Mouse (Mus musculus): ENCODE data around the gene Mettl26. TPM values are rescaled to one million over a fixed set of nuclear protein-coding genes. Genes with fewer than 3 reads are reported as not detected.

Mettl26 gene
- polyA plus RNA-seq, 1 experiment from 2014 or later = 50.7 TPM

DNA sequence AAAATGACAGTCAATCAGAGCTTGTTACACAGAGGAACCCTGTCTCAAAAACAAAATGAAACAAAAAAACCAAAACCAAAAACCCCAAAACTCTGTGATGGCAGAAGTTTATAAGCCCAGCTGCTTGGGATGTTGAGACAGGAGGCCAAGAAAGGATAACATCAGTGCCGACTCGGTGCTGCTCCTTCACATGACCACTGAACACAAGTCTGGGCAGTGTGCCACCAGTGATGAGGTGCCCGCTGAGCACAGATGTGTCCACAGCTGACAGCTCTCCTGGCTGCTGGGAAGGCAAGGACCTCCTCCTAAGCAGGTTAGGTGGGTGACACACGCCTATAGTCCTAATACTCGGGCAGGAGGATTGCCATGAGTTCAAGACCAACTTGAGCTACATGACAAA is 47.2 kb downstream of the Mettl26 start:
- Histone ChIP-seq H3K4me3 (ENCODE audit: low read depth, low read length) (no peak overlapping the region), H3K9me3 (ENCODE audit: low read length) (no peaks in the 10 kb centered on the region), H3K36me3 (ENCODE audit: insufficient read depth, low read length) (peaks cover 8% of the 10 kb centered on the region; the same call in 1 of the 2 replicates), H3K27me3 (replicated peaks; ENCODE audit: insufficient read depth, low read length) (no peaks in the 10 kb centered on the region), H3K4me2 (replicated peaks; ENCODE audit: low read depth, low read length) (no peak overlapping the region), H3K4me1 (ENCODE audit: insufficient read depth, low read depth, low read length) (0 out of 2 replicates have a peak, but pooled peaks cover 6% of the 10 kb centered on the region), H3K27ac (ENCODE audit: low read length) (no peak overlapping the region), H3K9ac (replicated peaks; ENCODE audit: low read depth) (no peak overlapping the region)
- 59% methylated on average over 5 of the region's 5 CpGs for WGBS
- ATAC-seq (no peak), DNase-seq (ENCODE audit: low spot score) (no peak)
- TF ChIP-seq CTCF (IDR thresholded peaks at IDR 0.05) (no peak), EP300 (IDR thresholded peaks at IDR 0.05) (no peak)

DNA sequence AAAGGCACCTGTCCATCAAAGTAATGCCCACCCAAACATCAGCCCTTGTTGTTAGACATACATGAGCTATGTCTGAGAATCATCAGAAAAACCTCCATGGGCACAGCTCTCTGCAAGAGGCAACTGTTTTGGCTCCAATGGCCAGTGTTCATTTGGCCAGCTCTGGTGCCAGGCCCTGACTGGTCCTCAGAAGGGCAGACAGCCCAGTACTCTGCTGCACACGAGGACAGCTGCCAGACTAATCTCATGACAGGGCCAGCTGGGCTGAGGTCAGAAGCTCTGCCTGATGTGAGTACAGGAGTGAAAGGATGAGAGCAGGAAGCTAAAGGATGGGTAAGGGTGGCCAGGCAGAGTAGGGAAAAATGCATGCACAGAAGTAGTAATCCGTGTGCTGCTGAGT is 50.5 kb downstream of the Mettl26 start:
- Histone ChIP-seq H3K36me3 (ENCODE audit: insufficient read depth, low read length) (peaks cover 23% of the 10 kb centered on the region), H3K9me3 (ENCODE audit: low read length) (no peaks in the 10 kb centered on the region), H3K4me1 (ENCODE audit: insufficient read depth, low read depth, low read length) (no peaks in the 10 kb centered on the region), H3K9ac (replicated peaks; ENCODE audit: low read depth) (no peak overlapping the region), H3K4me2 (replicated peaks; ENCODE audit: low read depth, low read length) (no peak overlapping the region), H3K27ac (ENCODE audit: low read length) (no peak overlapping the region), H3K4me3 (ENCODE audit: low read depth, low read length) (no peak overlapping the region), H3K27me3 (replicated peaks; ENCODE audit: insufficient read depth, low read length) (no peaks in the 10 kb centered on the region)
- ATAC-seq (no peak), DNase-seq (ENCODE audit: low spot score) (no peak)
- WGBS = 74% methylated on average over 2 of the region's 2 CpGs
- no peak for TF ChIP-seq EP300 (IDR thresholded peaks at IDR 0.05)
- TF ChIP-seq CTCF (IDR thresholded peaks at IDR 0.05) = no peak

Small RNA genes within 50 kb of the gene (microRNA-seq; reads per million reads assigned to microRNA genes)
- gene Mir3082 = not detected

Other genes with a start within 250 kb of the Mettl26 start
- 3.8 and 4.4 TPM in 2 replicates for gene Gng13, start 157.9 kb upstream of the Mettl26 start, polyA plus RNA-seq (2015; fragmentation: Nextera tagmentation; extraction: Ambion mirVana)
- 1.6 and 2.6 TPM in 2 replicates for gene Chtf18, start 147.7 kb upstream of the Mettl26 start, polyA plus RNA-seq (2015; fragmentation: Nextera tagmentation; extraction: Ambion mirVana)
- gene Rpusd1, start 147.4 kb upstream of the Mettl26 start, polyA plus RNA-seq (2015; fragmentation: Nextera tagmentation; extraction: Ambion mirVana) = 15.2 and 18.1 TPM in 2 replicates
- 1.0 and 1.9 TPM in 2 replicates for gene Mslnl, start 139.0 kb upstream of the Mettl26 start, polyA plus RNA-seq (2015; fragmentation: Nextera tagmentation; extraction: Ambion mirVana)
- 584 and 630 TPM in 2 replicates for gene Msln, start 120.7 kb upstream of the Mettl26 start, polyA plus RNA-seq (2015; fragmentation: Nextera tagmentation; extraction: Ambion mirVana)
- 23.8 and 24.1 TPM in 2 replicates for gene Narfl, start 101.3 kb upstream of the Mettl26 start, polyA plus RNA-seq (2015; fragmentation: Nextera tagmentation; extraction: Ambion mirVana)
- 42.7 and 45.4 TPM in 2 replicates for gene Haghl, start 89.4 kb upstream of the Mettl26 start, polyA plus RNA-seq (2015; fragmentation: Nextera tagmentation; extraction: Ambion mirVana)
- 5.8 and 7.7 TPM in 2 replicates for gene Ccdc78, start 88.5 kb upstream of the Mettl26 start, polyA plus RNA-seq (2015; fragmentation: Nextera tagmentation; extraction: Ambion mirVana)
- 112 and 116 TPM in 2 replicates for gene Fam173a, start 82.2 kb upstream of the Mettl26 start, polyA plus RNA-seq (2015; fragmentation: Nextera tagmentation; extraction: Ambion mirVana)
- not detected in 2 replicates for gene AC134908.4, start 79.4 kb upstream of the Mettl26 start, polyA plus RNA-seq (2015; fragmentation: Nextera tagmentation; extraction: Ambion mirVana)
- 19.1 and 20.9 TPM in 2 replicates for gene Metrn, start 77.9 kb upstream of the Mettl26 start, polyA plus RNA-seq (2015; fragmentation: Nextera tagmentation; extraction: Ambion mirVana)
- 0.43 and 0.70 TPM in 2 replicates for gene Fbxl16, start 66.0 kb upstream of the Mettl26 start, polyA plus RNA-seq (2015; fragmentation: Nextera tagmentation; extraction: Ambion mirVana)
- gene Wdr24, start 51.4 kb upstream of the Mettl26 start, polyA plus RNA-seq (2015; fragmentation: Nextera tagmentation; extraction: Ambion mirVana) = 14.9 and 15.0 TPM in 2 replicates
- 27.3 and 28.0 TPM in 2 replicates for gene Jmjd8, start 46.2 kb upstream of the Mettl26 start, polyA plus RNA-seq (2015; fragmentation: Nextera tagmentation; extraction: Ambion mirVana)
- gene Stub1, start 41.7 kb upstream of the Mettl26 start, polyA plus RNA-seq (2015; fragmentation: Nextera tagmentation; extraction: Ambion mirVana) = 196 and 198 TPM in 2 replicates
- gene Rhbdl1, start 37.8 kb upstream of the Mettl26 start, polyA plus RNA-seq (2015; fragmentation: Nextera tagmentation; extraction: Ambion mirVana) = 1.4 and 1.7 TPM in 2 replicates
- gene Gm20683, start 33.3 kb upstream of the Mettl26 start, polyA plus RNA-seq (2015; fragmentation: Nextera tagmentation; extraction: Ambion mirVana) = 0.86 and 1.1 TPM in 2 replicates
- 9.9 and 10.3 TPM in 2 replicates for gene Rhot2, start 30.2 kb upstream of the Mettl26 start, polyA plus RNA-seq (2015; fragmentation: Nextera tagmentation; extraction: Ambion mirVana)
- gene Wdr90, start 13.6 kb upstream of the Mettl26 start, polyA plus RNA-seq (2015; fragmentation: Nextera tagmentation; extraction: Ambion mirVana) = 5.6 and 5.8 TPM in 2 replicates
- gene Mcrip2, start 6.3 kb upstream of the Mettl26 start, polyA plus RNA-seq (2015; fragmentation: Nextera tagmentation; extraction: Ambion mirVana) = 16.5 and 19.5 TPM in 2 replicates
- gene Wfikkn1, start 5.8 kb downstream of the Mettl26 start, polyA plus RNA-seq (2015; fragmentation: Nextera tagmentation; extraction: Ambion mirVana) = 0.24 and 0.26 TPM in 2 replicates
- gene Rab40c, start 44.7 kb downstream of the Mettl26 start, polyA plus RNA-seq (2015; fragmentation: Nextera tagmentation; extraction: Ambion mirVana) = 19.3 and 21.7 TPM in 2 replicates
- 36.9 and 37.5 TPM in 2 replicates for gene Pigq, start 69.9 kb downstream of the Mettl26 start, polyA plus RNA-seq (2015; fragmentation: Nextera tagmentation; extraction: Ambion mirVana)
- gene Nhlrc4, start 69.9 kb downstream of the Mettl26 start, polyA plus RNA-seq (2015; fragmentation: Nextera tagmentation; extraction: Ambion mirVana) = 4.5 and 4.9 TPM in 2 replicates
- not detected in 2 replicates for gene A930017K11Rik, start 77.5 kb downstream of the Mettl26 start, polyA plus RNA-seq (2015; fragmentation: Nextera tagmentation; extraction: Ambion mirVana)
- 12.7 and 13.9 TPM in 2 replicates for gene Capn15, start 110.7 kb downstream of the Mettl26 start, polyA plus RNA-seq (2015; fragmentation: Nextera tagmentation; extraction: Ambion mirVana)
- gene Rab11fip3, start 194.5 kb downstream of the Mettl26 start, polyA plus RNA-seq (2015; fragmentation: Nextera tagmentation; extraction: Ambion mirVana) = 7.2 and 9.3 TPM in 2 replicates
- 18.7 and 23.8 TPM in 2 replicates for gene Decr2, start 215.3 kb downstream of the Mettl26 start, polyA plus RNA-seq (2015; fragmentation: Nextera tagmentation; extraction: Ambion mirVana)
- gene Nme4, start 220.5 kb downstream of the Mettl26 start, polyA plus RNA-seq (2015; fragmentation: Nextera tagmentation; extraction: Ambion mirVana) = 8.5 and 9.2 TPM in 2 replicates
- 7.9 and 9.1 TPM in 2 replicates for gene Tmem8, start 238.2 kb downstream of the Mettl26 start, polyA plus RNA-seq (2015; fragmentation: Nextera tagmentation; extraction: Ambion mirVana)
- gene Mrpl28, start 248.4 kb downstream of the Mettl26 start, polyA plus RNA-seq (2015; fragmentation: Nextera tagmentation; extraction: Ambion mirVana) = 109 and 110 TPM in 2 replicates

All from lung, postnatal 0 days (tissue).